Mouse (Mus musculus) neural tube, embryonic 10.5 days (tissue): Measurements from ENCODE around the gene Efcab5.
"Not testable (repeated sequence)": the region's sequence is repeated elsewhere in the genome, so short reads cannot be mapped to it uniquely, and the experiment has no call there.

Experiments
- DNase-seq: peaks from one replicate; pipeline ENCODE4 v3.0.0-alpha.2; 2017; ENCODE audit warnings: low spot score; ENCODE audit errors: extremely low spot score

Efcab5 gene

GRCm38 (mm10) chr11:77096991-77097390, 91.8 kb downstream of the Efcab5 start:
- no peak for DNase-seq

- DNase-seq = no peak
These were observed 92.2 kb downstream of the Efcab5 start for GRCm38 (mm10) chr11:77096581-77096980.

GRCm38 (mm10) chr11:77095206-77095605, 93.6 kb downstream of the Efcab5 start:
- no peak for DNase-seq

GRCm38 (mm10) chr11:77094136-77094535, 94.6 kb downstream of the Efcab5 start:
- no peak for DNase-seq

- peak; percentile 56 for DNase-seq
These were observed 95.6 kb downstream of the Efcab5 start for GRCm38 (mm10) chr11:77093208-77093607.

GRCm38 (mm10) chr11:77089162-77089561, 99.6 kb downstream of the Efcab5 start:
- DNase-seq = no peak

GRCm38 (mm10) chr11:77087004-77087403, 101.8 kb downstream of the Efcab5 start:
- no peak for DNase-seq

GRCm38 (mm10) chr11:77084001-77084682, 104.6 kb downstream of the Efcab5 start:
- DNase-seq = no peak

- no peak for DNase-seq
These were observed 109.4 kb downstream of the Efcab5 start for GRCm38 (mm10) chr11:77079361-77079760.

- peak; percentile 96 for DNase-seq
These were observed 110.3 kb downstream of the Efcab5 start, which contains the start of gene Nsrp1 for GRCm38 (mm10) chr11:77078273-77079134. Nsrp1 (minus strand) TSS chr11:77078435.

GRCm38 (mm10) chr11:77077792-77078191, 111.0 kb downstream of the Efcab5 start:
- no peak for DNase-seq

GRCm38 (mm10) chr11:77077331-77077730, 111.4 kb downstream of the Efcab5 start:
- DNase-seq = not testable (repeated sequence)

- DNase-seq = no peak
These were observed 118.0 kb downstream of the Efcab5 start for GRCm38 (mm10) chr11:77070721-77071120.

GRCm38 (mm10) chr11:77068825-77069224, 119.9 kb downstream of the Efcab5 start:
- DNase-seq = no peak

GRCm38 (mm10) chr11:77063406-77063805, 125.4 kb downstream of the Efcab5 start:
- no peak for DNase-seq

GRCm38 (mm10) chr11:77061951-77062350, 126.8 kb downstream of the Efcab5 start:
- DNase-seq = no peak

GRCm38 (mm10) chr11:77042816-77043215, 146.0 kb downstream of the Efcab5 start:
- DNase-seq = no peak

GRCm38 (mm10) chr11:77041891-77042290, 146.9 kb downstream of the Efcab5 start:
- DNase-seq = no peak
